Mouse (Mus musculus): Measurements from ENCODE around the gene Cldnd1.
A peak's percentile ranks its signal among the peaks of the same experiment; 100 is the strongest.

Gene Cldnd1

DNA sequence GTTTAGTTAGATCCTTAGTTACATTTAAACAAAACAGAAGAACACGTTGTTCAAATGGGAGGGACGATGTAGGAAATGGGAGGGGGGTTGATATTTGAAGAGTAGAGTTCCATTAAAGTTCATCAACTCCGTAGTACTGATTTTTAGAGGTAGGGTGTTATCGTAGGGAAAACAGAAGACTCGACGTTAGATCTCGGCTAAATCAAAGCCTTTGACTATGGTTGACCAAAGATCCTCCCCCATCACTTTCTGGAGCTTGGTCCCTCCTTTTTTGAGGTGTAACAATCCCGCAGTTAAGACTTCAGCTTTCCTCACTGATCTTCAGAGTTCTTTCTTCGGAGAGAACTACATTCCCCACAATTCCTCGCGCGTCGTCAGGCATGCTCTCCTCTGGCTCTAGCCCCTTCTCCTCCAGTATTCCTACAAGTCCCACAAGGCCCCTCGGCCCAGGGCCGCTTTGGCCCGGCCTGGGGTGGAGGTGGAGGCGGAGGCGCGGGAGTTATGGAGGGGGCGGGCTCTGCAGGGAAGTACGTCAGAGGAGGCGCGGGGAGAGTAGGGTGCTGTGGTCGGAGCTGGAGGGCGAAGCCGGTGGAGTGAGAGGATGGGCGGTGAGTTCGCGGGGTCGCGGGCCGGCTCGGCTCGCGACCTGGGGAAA is at the start of gene Cldnd1:
TSS of gene Cldnd1 (plus strand) at position 434 of the 655 bp plus-strand sequence.
- DNase-seq: peak; percentile 96

DNA sequence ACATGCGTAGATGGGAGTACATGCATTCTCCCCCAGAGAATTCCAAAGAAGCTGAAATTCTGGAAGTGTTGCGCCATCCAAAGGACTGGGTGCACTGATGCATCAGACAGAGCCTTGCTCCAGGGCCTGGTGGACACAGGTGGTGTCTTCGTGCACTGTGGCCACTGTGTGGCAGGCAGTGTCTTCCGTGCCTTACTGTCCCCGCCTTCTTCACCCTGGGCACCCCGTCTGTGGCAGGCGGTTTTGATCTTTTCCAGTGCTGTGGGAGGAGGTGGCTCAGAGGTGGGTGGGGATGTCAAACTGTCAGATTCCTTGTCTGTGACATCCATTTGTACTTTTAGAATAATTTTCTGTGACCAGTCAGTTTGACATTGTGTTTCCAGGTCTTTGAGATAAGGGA is 49.0 kb upstream of the Cldnd1 start:
- no peak for DNase-seq

DNA sequence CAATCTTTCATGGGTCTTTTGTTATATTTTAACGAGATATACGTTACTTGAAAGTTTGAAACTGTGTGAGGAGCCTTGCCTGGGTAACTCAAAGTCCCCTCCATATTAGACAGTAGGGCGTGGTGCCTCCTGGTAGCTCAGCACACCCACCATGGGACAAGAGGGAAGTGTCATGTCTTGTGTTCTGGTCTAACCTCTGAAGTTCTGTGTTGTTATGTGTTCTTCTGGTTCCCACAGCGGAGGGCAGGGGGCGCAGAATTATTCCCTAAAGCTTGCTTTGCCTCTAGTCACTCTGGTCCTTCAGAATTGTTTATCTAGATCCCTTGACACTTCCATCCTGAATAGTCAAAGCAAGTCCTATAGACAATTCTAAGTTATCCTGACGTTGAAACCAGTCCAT is 45.7 kb upstream of the Cldnd1 start:
- no peak for DNase-seq

DNA sequence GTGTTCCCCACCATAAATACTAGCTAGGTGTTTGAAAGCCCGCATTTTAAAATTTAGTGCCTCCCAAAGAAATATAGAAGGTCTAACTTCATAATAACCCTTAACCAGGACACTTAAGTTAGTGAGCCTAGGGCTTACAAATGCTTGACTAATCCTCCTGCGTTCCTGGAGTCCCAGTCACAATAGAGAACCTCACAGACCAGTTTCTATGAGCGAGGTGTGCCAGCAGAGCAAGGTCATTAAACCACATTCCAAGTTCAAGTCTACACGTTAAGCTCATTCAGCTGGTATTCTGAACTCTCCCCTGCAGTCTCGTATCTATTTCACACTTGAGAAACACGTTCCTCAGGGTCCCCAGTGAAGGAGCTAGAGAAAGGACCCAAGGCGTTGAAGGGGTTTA is 44.8 kb upstream of the Cldnd1 start:
- DNase-seq: no peak

- no peak for DNase-seq
These were observed 43.8 kb upstream of the Cldnd1 start for GRCm38 (mm10) chr16:58683911-58684310.

DNA sequence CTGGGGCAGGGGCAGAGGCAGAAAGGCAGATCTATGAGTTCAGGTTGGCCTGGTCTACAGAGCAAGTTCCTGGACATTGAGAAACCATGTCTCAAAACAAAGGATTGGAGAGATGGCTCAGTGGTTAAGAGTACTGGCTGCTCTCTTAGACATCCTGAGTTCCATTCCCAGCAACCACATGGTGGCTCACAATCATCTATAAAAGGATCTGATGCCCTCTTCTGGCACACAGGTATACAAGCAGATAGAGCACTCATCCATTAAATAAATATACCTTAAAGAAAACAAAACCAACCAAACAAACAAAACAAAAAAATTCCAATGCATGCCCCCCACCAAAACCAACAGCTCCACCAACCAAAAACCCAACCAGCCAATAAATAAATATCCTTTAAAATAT is 43.2 kb upstream of the Cldnd1 start:
- DNase-seq: no peak

DNA sequence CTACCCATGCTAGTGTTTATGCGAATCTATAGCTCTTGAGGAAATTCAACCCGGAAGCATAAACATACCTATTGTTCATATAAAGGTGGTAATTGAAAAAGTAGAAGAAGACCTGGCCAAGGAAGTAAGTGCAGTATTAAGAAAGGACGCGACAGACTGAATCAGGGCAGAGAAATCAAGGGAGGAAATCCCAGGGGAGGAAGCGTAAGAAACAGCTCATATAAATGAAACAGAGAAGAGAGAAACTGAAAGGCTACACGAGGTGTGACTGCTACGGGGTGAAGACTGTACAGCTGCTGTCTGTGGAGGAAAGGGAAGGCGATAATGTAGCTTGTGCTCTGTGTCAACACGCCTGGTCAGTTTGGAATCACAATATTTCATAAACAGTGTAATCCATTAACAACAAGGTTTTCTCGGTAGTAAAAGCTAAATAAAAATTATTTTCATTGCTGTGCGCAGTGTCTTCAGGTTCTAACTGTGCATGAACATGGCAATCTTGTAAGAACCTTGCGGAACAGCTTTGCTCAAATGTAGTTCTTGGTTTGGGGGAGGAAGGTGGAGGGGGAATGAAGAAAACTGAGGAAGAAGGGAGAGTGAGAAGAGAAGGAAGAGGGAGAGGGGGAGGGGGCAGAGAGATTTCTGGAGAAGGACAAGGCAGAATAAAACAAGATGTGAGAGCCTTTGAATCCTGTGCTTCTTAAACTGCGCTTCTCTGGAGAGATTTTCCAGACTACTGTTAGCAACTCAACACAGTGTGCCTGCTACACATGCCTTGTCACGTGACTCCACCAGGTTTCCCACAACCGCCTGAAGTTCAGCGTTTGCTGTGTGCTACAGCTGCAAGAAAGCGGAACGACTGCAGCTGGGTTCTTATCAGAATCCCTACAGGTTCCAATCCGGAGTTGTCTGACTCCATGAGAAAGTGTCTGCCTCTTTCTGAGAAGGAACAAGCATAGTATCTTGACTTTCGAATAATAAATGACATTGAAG is 41.9 kb upstream of the Cldnd1 start:
- peak; percentile 25 for DNase-seq

GRCm38 (mm10) chr16:58688534-58688933 is 39.2 kb upstream of the Cldnd1 start:
- no peak for DNase-seq

DNA sequence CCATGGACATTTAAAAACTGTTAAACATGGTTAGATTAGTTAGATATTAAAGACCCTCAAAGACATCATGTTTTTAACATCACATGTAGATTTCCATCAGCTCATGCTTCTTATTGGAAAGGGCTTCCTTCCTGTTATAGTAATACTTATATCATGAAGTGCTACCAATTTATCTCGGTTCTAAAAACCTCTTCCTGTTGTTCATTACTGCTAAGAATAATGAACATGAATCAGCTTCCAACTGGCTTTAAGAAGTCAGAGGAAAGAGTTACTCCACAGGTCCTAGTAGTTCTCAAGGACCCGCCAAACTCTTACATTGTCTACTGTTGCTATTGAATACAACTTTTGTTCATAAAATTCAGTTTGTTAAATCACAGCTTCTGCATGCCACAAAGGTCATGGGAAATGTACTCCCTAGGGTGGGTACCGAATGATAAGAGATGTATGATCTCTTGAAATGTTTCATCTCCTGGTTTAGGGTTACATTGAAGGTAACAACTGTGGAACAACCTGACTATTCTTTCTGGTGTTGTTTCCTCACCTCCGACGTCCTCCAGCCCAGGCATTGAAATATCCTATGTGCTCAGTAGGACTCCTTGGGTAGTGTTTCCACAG is 38.0 kb upstream of the Cldnd1 start:
- DNase-seq: no peak

DNA sequence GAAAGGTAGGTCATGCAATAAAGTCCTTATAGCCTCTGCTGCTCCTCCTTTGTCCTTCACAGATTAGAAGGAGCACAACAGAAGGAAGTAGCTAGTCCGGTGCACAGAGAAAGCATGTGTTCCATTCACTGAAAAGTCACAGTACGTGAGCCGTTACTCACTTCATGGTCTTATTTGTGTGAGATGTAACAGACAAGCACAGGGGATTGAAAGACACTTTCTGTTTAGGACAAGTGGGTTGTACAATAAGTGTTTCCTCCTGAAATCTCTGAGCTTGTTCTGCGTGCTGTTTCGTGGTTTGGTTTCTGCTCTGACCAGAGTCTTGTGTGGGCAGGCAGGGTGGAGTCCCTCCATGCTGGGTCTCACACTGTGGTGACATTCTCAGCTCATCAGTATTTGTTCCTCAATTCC is 37.4 kb upstream of the Cldnd1 start:
- DNase-seq: no peak

GRCm38 (mm10) chr16:58694091-58694490 is 33.6 kb upstream of the Cldnd1 start:
- DNase-seq: no peak

- no peak for DNase-seq
These were observed 30.9 kb upstream of the Cldnd1 start for GRCm38 (mm10) chr16:58696796-58697195.

GRCm38 (mm10) chr16:58697261-58697660 is 30.4 kb upstream of the Cldnd1 start:
- DNase-seq: no peak

GRCm38 (mm10) chr16:58700174-58700573 is 27.5 kb upstream of the Cldnd1 start:
- DNase-seq: no peak

- no peak for DNase-seq
These were observed 26.8 kb upstream of the Cldnd1 start for GRCm38 (mm10) chr16:58700816-58701424.

DNA sequence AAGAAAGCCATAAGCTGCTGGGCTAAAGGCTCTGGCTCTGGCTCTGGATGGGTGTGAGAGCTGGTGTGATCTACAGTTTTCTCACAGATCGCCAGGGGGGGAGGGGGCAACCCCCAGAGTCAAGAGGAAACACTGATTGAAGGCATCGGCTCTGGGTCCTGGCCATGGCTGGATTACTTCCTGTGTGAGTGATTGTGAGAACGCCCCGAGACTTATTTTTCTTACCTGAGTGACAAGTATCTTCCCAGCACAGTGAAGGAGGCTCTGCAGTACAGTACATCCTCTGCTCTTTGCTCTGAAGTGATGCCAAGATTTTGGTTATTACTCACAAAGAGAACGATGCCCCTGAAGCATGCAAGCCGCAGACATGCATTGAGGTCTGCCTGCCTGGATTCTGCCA is 25.9 kb upstream of the Cldnd1 start:
- no peak for DNase-seq

DNA sequence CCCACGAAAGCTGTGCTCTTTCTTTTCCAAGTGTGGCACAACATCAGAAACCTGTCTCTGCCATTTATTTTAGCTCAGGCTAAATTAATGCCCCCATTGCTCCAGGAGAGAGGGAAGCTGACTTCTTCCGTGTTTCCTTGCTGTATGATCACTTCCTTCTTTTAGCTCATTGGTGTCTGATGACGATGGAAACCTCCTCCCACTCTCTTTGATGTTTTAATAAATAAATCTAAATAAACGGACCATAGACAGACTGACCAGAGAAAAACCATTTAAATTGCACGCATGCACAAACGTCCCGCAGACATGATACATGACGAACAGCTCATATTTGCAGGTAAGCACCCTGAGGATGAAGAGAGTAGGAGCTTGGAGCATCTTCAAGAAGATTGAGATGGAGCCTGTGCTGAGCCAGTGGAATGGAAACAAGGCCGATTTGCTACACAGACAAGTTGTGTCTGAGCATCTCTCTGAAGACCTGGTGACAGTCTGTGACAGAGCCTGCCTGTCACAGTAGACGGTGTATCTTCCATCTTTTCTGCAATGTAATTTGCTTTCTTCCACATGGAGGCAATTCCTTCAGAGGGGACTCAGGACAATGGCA is 25.3 kb upstream of the Cldnd1 start:
- no peak for DNase-seq

GRCm38 (mm10) chr16:58703382-58704124 is 24.2 kb upstream of the Cldnd1 start:
- no peak for DNase-seq

DNA sequence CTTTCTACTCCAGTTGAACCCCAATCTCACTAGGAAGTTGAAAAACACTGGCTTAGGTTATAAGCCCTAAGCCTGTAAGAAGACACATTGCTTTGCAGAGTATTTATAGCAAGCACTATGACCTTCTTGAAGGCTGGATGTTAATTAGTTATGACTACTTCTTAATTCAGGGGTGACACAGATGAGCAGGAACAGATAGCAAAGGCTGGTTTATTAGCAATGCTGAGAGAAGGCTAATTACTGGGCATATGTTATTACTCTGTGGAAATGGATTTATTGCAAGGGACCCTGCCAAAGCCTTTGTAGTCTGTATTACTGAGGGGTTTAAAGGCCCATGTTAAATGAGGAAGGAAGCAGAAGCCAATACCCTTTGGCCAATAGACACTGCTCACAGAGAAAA is 22.7 kb upstream of the Cldnd1 start:
- no peak for DNase-seq

DNA sequence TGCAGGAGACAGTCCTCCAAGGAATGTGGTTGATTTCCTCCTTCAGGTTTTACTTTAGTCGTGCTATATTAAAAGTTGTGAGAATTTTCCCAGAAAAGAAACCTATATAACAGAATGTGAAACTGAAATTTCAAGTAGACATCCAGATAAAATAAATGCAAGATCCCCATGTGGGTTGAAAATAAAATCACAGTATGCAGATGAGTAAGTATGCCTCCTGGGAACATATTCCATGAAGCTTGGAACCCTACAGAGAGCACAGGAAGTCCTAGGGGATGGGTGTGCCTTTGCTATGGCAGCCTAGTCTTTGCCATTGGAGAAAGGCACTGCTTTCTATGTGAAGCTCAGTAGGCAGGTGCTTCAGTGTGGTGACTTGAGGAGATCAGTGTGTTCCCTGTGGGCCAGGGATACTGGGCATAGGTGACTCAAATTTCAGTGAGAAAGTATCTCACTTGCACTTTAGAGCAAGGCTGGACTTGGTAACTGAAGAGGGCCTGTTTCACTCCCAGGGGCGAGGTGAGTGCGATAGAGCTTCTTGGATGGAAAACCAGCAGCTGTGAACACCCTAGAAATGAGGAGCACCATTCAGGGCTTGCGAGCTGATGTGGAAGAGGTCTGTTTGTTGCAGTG is 20.3 kb upstream of the Cldnd1 start:
- DNase-seq: no peak

Data from thymus, postnatal 14 days (tissue).